Mouse (Mus musculus): ENCODE results near the gene Gdpd5.

DNA sequence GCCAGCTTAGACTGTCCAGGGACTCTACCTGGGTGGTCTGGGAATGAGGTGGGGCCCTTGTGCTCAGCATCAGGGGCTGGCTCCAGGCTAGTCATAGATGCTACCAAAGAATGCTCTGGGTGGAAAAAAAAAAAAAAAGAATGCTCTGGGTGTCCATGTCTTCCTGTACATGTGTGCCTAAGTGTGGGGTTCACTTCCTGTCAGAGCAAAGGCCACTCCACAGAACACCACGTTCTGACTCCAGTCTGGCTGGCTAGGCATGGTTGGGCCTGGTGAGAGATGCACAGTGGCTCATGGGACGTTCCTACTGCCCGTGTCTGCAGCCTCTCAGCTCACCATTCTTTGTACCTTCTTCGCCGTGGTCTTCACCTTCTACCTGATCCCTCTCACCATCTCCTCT, 67.4 kb downstream of the Gdpd5 start:
- TF ChIP-seq CTCF (IDR thresholded peaks at IDR 0.05; ENCODE audit: borderline replicate concordance, control insufficient read depth, extremely low read depth, insufficient read depth, low read length, poor library complexity) (no peak), POLR2A (IDR thresholded peaks at IDR 0.05; ENCODE audit: control insufficient read depth, extremely low read depth, insufficient read depth, low read length, poor library complexity) (no peak)
